Mouse (Mus musculus) spleen, postnatal 4 days (tissue): ENCODE measurements at regions not wholly inside any gene's neighbourhood (a gene's known extent, or its start where the extent isn't known, plus 50 kb on each side); places are given as distances from the start of the nearest gene placed in this dataset.

Source experiments
- DNase-seq, 2 experiments: peaks; one replicate each; pipeline ENCODE4 v3.0.0; 2022; ENCODE audit warnings: low spot score in 2 of 2

DNA sequence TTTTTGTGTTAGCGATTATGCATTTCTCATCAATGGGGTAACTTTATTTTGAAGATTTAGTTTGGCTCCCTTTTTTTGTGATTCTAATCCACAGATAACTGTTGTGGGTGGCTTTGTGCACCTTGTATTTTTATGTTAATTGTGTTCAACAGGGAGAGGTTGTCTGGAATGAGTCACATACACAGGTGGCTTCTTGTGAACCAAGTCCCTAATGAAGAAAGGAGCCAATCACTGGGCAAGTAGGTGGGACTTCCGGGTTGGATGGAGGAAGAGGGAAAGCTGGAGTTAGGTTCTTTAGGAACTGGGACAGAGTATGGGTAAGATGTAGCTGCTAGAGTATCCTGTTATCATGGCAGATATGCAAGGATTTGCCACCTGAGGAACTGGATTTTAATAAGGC is 925.2 kb downstream of the Flrt2 start:
- no peak for DNase-seq
